Mouse (Mus musculus): ENCODE measurements around the gene Slc6a20a. TPM values are rescaled to one million over a fixed set of nuclear protein-coding genes. Genes with fewer than 3 reads are reported as not detected.
"Not testable (repeated sequence)": the region's sequence is repeated elsewhere in the genome, so short reads cannot be mapped to it uniquely, and the experiment has no call there.

Slc6a20a gene
- polyA plus RNA-seq, 1 experiment from 2014 or later, result 20.3 TPM

DNA sequence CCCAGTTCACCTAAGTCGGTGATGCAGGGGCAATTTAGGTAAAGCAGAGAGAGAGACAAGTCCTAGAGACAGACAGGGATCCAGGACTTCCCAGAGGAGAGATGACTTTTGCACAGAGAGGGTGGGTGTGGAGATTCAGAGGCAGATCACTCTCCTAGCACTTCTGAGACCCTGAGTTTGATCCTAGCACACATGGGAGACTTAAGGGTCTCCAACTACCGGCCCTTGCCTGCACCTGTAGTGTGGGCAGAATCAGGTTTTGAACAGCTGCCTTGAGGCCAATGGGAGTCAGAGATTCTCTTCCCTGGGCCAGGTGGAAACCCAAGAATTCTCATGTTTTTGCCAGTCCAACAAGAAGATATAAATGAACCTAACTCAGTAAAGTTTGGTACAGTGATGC is 513 bp upstream of the Slc6a20a start:
- 33% methylated on average over 2 of the region's 2 CpGs for WGBS
- Histone ChIP-seq H3K4me2 (replicated peaks; ENCODE audit: low read depth) (peak overlapping the region; percentile 77), H3K9me3 (ENCODE audit: control insufficient read depth) (no peaks in the 10 kb centered on the region), H3K27me3 (replicated peaks; ENCODE audit: control insufficient read depth, insufficient read depth, low read length) (0 out of 2 replicates have a peak, but pooled peaks cover 4% of the 10 kb centered on the region), H3K9ac (ENCODE audit: low read depth, low read length) (no peak overlapping the region), H3K4me3 (ENCODE audit: low read depth, low read length) (peak overlapping the region; percentile 56), H3K36me3 (ENCODE audit: control insufficient read depth, insufficient read depth) (no peaks in the 10 kb centered on the region), H3K4me1 (replicated peaks; ENCODE audit: control insufficient read depth, insufficient read depth, low read length) (no peaks in the 10 kb centered on the region), H3K27ac (ENCODE audit: low read depth, low read length) (0 out of 2 replicates have a peak overlapping the region, but pooled peaks have one; percentile 22)
- TF ChIP-seq CTCF (IDR thresholded peaks at IDR 0.05; ENCODE audit: low read depth), result no peak
- ATAC-seq, result no peak

DNA sequence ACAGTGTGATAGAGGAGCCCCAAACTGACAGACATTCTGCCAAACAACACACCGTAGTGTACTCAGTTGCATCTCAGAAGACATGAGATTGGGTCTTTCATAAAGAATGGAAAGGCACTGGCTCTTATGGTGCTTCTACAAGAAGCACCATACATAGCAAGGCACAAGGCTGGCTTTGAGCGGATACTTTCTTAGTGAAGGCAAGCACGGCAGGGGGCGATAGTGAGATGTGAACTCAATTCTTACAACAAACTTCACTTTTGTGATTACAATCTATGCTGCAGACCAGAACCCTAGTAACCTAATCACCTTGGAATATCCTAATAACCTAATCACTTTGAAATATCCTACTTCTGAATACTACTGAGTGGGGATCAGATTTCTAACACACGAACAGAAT is 13.0 kb downstream of the Slc6a20a start:
- Histone ChIP-seq H3K9me3 (ENCODE audit: control insufficient read depth) (no peaks in the 10 kb centered on the region), H3K4me1 (replicated peaks; ENCODE audit: control insufficient read depth, insufficient read depth, low read length) (no peaks in the 10 kb centered on the region), H3K9ac (ENCODE audit: low read depth, low read length) (no peak overlapping the region), H3K4me2 (replicated peaks; ENCODE audit: low read depth) (no peak overlapping the region), H3K4me3 (ENCODE audit: low read depth, low read length) (no peak overlapping the region), H3K36me3 (ENCODE audit: control insufficient read depth, insufficient read depth) (peaks cover 7% of the 10 kb centered on the region; the same call in 1 of the 2 replicates), H3K27me3 (replicated peaks; ENCODE audit: control insufficient read depth, insufficient read depth, low read length) (no peaks in the 10 kb centered on the region), H3K27ac (ENCODE audit: low read depth, low read length) (no peak overlapping the region)
- 57% methylated on average over 5 of the region's 5 CpGs for WGBS
- TF ChIP-seq CTCF (IDR thresholded peaks at IDR 0.05; ENCODE audit: low read depth), result peak; percentile 77
- ATAC-seq, result no peak

DNA sequence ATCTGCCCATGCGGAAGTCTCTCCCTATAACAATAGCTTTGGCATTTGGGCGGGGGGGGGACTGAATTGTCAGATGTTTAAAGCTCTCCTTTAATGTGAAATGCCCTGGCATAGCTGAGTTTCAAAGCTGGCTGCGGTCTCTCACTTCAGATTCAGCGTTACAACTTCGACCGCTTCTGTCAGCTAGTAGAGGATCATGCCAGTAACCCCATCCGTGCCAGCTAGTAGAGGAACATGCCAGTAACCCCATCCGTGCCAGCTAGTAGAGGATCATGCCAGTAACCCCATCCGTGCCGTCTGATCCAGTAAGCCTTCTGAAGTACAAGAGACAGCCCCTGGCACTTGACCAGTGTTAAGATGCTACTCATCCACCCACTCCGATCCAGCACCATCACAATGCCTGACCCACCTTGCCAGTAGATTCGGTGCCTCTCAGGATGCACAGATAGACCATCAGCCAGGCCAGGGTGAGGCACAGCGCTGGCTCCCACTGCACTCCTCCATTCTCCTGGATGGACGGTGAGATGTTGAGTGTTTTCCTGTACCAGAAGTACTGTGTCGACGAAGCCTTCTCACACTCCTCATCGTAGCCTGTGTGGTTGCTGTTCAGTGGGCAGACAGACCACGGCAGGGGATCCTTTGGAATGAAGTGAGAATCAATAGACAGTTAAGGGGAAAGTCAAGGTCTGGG is 18.6 kb downstream of the Slc6a20a start:
- peaks cover 20% of the 10 kb centered on the region for H3K36me3 ChIP-seq (ENCODE audit: control insufficient read depth, insufficient read depth)
- not testable (repeated sequence) for H3K9me3 ChIP-seq (ENCODE audit: control insufficient read depth); H3K4me2 ChIP-seq (replicated peaks; ENCODE audit: low read depth); H3K4me3 ChIP-seq (ENCODE audit: low read depth, low read length); H3K27ac ChIP-seq (ENCODE audit: low read depth, low read length); H3K4me1 ChIP-seq (replicated peaks; ENCODE audit: control insufficient read depth, insufficient read depth, low read length); H3K27me3 ChIP-seq (replicated peaks; ENCODE audit: control insufficient read depth, insufficient read depth, low read length); H3K9ac ChIP-seq (ENCODE audit: low read depth, low read length); ATAC-seq
- 88% methylated on average over 17 of the region's 18 CpGs for WGBS

DNA sequence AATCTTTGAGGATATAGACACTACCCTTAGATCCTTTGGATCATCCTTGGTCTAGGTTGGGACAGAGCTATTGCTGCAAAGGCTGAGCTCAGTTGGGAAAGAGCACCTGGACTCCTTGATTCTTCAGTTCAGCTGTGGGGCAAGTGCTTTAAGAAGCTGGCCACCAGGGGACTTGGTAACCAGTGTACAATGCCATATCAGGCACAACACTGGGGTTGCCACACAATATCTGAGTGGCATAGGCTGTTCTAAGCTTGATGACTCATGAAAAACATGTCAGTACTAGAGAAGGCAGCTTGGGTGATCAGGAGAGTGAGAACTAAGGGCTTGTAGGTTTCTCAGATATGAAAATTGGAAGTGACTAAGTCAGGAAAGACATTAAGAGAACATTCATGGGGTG is 19.7 kb downstream of the Slc6a20a start:
- peaks cover 20% of the 10 kb centered on the region for H3K36me3 ChIP-seq (ENCODE audit: control insufficient read depth, insufficient read depth)
- H3K27me3 ChIP-seq (replicated peaks; ENCODE audit: control insufficient read depth, insufficient read depth, low read length), result no peaks in the 10 kb centered on the region
- no peak overlapping the region for H3K4me3 ChIP-seq (ENCODE audit: low read depth, low read length)
- H3K4me1 ChIP-seq (replicated peaks; ENCODE audit: control insufficient read depth, insufficient read depth, low read length), result no peaks in the 10 kb centered on the region
- no peak for ATAC-seq
- no peak overlapping the region for H3K4me2 ChIP-seq (replicated peaks; ENCODE audit: low read depth)
- H3K9ac ChIP-seq (ENCODE audit: low read depth, low read length), result no peak overlapping the region
- peak; percentile 23 for TF ChIP-seq CTCF (IDR thresholded peaks at IDR 0.05; ENCODE audit: low read depth)
- H3K27ac ChIP-seq (ENCODE audit: low read depth, low read length), result no peak overlapping the region
- H3K9me3 ChIP-seq (ENCODE audit: control insufficient read depth), result no peaks in the 10 kb centered on the region

DNA sequence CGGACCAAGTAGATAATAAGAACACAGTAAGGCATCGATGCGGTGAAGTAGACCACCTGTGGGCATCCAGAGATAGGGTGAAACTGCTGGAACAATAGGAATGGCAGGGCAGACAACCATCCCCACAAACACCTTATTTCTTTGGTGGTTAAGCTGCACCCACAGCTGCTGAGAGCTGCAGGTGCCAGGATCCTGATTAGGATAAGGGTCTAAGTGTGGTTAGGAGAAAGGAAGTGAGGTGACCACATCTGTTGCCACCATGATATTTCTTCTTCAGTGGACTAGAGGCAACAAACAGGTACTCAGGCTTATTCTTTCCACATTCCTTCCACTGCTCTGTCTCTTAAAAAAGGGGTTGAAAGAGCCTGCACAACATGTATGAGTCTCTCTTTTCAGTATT is 21.2 kb downstream of the Slc6a20a start:
- Histone ChIP-seq H3K27me3 (replicated peaks; ENCODE audit: control insufficient read depth, insufficient read depth, low read length) (no peaks in the 10 kb centered on the region), H3K4me3 (ENCODE audit: low read depth, low read length) (no peak overlapping the region), H3K9ac (ENCODE audit: low read depth, low read length) (no peak overlapping the region), H3K27ac (ENCODE audit: low read depth, low read length) (no peak overlapping the region), H3K9me3 (ENCODE audit: control insufficient read depth) (no peaks in the 10 kb centered on the region), H3K36me3 (ENCODE audit: control insufficient read depth, insufficient read depth) (peaks cover 20% of the 10 kb centered on the region), H3K4me2 (replicated peaks; ENCODE audit: low read depth) (no peak overlapping the region), H3K4me1 (replicated peaks; ENCODE audit: control insufficient read depth, insufficient read depth, low read length) (no peaks in the 10 kb centered on the region)
- 79% methylated on average over 3 of the region's 3 CpGs for WGBS
- ATAC-seq, result no peak
- no peak for TF ChIP-seq CTCF (IDR thresholded peaks at IDR 0.05; ENCODE audit: low read depth)

DNA sequence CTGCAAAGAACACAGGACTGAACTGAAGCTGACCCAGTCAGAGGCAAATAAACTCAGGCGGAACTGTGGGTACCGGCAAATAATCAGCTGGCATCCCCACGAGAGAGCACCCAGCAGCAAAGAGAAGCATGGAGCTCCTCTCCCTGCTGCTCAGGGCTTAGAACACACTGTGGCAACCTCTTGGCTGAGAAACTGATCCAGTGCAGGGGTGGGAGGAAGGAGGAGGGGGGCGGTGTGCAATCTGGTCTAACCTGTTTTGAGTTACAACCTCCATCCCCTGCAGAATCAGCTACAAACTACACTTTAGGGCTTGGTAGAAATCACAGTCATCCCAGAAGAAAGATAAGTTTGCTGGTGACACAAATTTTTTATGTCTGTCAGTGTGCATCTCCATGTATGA is 27.3 kb downstream of the Slc6a20a start:
- Histone ChIP-seq H3K36me3 (ENCODE audit: control insufficient read depth, insufficient read depth) (no peaks in the 10 kb centered on the region), H3K9ac (ENCODE audit: low read depth, low read length) (no peak overlapping the region), H3K4me2 (replicated peaks; ENCODE audit: low read depth) (no peak overlapping the region), H3K4me3 (ENCODE audit: low read depth, low read length) (no peak overlapping the region), H3K9me3 (ENCODE audit: control insufficient read depth) (no peaks in the 10 kb centered on the region), H3K4me1 (replicated peaks; ENCODE audit: control insufficient read depth, insufficient read depth, low read length) (no peaks in the 10 kb centered on the region), H3K27me3 (replicated peaks; ENCODE audit: control insufficient read depth, insufficient read depth, low read length) (no peaks in the 10 kb centered on the region), H3K27ac (ENCODE audit: low read depth, low read length) (no peak overlapping the region)
- peak; percentile 45 for ATAC-seq
- WGBS, result 28% methylated on average over 4 of the region's 4 CpGs
- TF ChIP-seq CTCF (IDR thresholded peaks at IDR 0.05; ENCODE audit: low read depth), result no peak
